Mouse (Mus musculus): Measurements from ENCODE around the gene Traf3. TPM values are rescaled to one million over a fixed set of nuclear protein-coding genes. Genes with fewer than 3 reads are reported as not detected.
A peak's percentile ranks its signal among the peaks of the same experiment; 100 is the strongest.

Traf3 gene
- total RNA-seq, 2 experiments from 2014 or later = 10.1 to 10.7 TPM

DNA sequence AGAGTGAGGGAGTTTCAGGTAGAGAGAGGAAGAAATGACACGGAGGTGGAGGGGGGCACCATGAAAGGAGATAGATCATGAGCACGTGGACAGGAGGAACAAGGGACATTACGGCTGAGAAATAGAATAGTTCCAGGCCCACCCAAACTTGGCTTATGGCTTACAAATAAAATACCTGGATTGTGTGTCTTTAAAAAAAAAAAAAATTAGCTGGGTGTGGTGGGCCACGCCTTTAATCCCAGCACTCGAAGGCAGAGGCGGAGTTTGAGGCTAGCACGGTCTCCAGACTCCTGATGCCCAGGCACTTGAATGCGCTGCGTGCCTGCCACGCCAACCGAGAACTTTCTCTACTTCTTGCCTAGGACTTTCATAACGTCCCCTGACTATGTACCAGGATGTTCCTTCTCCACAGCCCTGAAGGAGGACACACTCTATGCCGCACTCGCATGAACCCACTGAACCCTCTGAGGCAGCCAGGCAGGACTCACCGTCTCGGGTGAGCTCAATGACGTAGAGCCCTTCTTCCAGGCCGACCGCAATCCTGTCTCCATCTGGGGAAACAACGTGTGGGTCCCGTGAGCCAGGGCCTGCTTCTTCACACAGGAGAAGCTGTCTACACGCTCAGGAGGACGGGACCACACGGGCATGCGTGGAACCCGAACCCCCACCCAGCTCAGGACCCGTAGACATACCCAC is 135.3 kb downstream of the Traf3 start:
- DNase-seq = no peak
- intact Hi-C loops (cut with DNase I) = no loop called here

DNA sequence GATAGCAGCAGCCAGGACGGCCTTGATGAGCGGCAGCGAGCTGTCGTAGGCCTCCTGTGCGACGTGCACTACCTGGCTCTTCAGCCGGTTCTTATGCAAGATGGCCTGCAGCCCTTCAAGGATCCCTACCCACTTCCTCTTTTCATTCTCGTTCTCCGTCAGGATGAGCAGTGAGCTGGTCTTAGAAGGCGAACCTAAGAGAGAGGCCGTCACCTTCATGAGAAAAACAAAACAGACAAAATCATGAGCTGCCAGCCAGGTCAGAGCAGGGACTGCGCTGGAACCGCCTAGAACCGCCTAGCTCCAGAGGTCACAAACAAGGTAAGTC is 135.8 kb downstream of the Traf3 start:
- intact Hi-C loops (cut with DNase I) = no loop called here
- no peak for DNase-seq

DNA sequence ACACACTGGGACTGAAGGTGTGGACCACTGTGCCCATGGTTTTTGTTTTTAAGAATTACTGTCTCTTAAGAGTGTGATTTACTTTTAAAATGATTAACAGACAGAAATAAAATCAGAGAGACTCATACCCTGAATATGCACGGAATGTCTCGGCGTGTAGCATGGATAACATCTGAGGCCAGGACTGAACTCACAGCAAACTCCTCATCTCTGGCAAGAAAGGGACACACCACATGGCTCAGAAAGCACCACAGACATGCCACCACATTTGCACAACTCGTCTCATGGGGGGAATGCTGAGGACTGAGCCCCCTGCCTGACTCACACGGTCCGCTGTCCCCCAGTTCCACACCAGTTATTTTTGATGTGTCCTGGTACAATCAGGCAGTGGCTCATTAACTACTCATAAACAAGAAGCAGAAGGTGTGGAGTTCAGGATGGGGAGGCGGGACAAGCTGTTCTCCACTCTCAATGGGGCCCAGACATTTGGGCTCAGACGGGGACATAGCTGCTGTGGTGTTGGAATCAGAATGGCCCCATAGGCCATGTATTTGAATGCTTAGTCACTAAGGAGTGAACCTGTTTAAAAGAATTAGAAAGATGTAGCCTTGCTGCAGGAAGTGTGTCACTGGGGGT is 137.7 kb downstream of the Traf3 start:
- intact Hi-C loops (cut with DNase I) = no loop called here
- DNase-seq = no peak

DNA sequence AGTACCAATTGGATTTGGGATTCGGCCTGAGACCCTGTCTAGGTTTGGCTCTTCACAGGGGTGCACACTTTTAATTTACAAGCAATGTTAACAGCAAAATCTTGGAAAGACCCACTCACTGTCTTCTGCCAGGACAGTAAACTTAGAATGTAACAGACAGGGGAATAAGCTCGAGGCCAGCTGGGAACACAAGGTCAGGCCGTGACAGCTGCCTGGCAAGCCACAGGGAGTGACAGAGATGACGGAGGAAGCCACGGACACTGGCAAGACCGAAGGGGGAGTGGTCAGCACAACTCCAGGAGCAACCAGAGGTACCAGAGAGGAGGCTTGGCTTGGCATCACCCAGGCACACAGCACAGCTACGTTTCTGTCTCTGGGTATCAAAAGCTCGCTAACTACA is 140.7 kb downstream of the Traf3 start:
- intact Hi-C loops (cut with DNase I) = no loop called here
- DNase-seq = peak in 1 of 2 experiments; percentile 26

DNA sequence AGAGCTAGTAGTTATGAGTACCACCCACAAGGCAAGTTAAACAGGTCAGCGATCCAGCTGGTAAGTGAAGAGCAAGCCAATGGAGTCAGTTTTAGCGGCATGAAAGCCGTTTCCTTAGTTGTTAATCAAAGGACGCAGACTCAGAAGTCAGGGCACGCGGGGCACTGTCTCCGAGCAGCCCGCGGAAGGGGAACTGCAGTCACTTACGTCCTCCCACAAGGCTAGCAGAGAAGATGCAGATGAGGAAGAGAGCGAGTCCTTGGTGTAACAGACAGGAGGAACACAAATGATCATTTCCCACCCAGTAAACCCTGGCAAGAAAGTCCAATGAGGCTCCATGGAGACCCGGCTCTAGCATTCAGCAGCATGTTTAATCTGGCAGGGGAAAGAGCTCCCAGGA is 143.1 kb downstream of the Traf3 start:
- intact Hi-C loops (cut with DNase I) = no loop called here
- no peak for DNase-seq

DNA sequence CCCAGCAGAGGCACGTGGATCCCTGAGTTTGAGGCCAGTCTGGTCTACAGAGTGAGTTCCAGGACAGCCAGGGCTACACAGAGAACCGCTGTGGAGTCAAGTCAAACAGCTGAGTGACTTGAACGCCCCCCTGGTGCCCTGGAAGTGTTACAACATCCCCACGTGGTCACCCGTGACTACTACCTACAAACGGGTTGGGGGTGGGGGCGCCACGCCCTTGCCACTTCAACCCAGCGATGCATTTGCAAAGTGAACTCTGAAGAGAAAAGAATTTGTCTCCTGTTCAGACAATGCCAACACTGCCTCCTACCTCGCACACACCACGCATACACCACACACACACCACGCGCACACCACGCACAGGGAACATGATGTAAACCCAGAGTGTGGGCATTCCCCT is 143.8 kb downstream of the Traf3 start:
- DNase-seq = no peak
- intact Hi-C loops (cut with DNase I) = no loop called here

DNA sequence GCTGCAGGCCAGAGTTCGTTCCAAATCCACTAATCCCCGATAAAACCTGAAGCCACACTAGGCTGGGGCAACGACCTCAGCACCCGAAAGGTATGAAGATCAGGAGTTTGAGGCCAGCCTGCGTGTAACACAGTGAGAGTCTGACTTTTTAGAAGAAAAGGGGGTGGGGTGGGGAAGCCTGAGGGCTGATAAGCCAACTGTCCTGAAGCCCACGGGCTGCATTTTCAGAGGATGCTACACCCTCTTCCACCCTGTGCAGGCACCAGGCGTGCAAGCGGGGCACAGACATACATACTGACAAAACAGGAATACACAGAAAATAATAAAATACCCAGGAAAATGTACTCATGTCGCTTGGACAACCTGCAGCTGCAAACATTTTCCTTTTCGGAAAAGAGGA is 145.6 kb downstream of the Traf3 start:
- no peak for DNase-seq
- intact Hi-C loops (cut with DNase I) = no loop called here

DNA sequence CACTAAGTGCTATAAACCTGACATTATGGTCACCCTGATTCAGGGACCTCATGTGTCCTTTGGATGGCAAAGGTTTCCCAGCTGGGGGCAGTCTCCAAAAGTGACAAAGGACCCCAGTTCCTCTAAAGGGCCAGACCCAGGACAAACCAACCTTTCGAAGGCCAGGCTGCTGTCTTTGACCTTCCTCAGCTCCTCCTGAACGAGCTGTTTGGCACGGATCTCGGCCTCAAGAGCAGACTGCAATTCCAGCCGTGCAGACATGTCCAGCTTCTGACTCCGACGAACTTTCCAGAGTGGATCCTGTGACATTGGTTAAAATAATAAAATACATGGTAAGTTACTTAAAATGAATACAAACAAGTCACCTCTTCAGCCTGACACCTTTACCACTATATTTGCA is 148.1 kb downstream of the Traf3 start:
- intact Hi-C loops (cut with DNase I) = no loop called here
- DNase-seq = no peak

Other genes starting within 250 kb of the Traf3 start
- 100 to 1,000 TPM; 161 to 219 TPM for gene Ankrd9, start 187.3 kb upstream of the Traf3 start, total RNA-seq (2021)
- 1 to 10 TPM; 7.1 to 7.3 TPM for gene Rcor1, start 127.0 kb upstream of the Traf3 start, total RNA-seq (2021)
- gene 4930595D18Rik, start 18.1 kb downstream of the Traf3 start, total RNA-seq (2021) = not detected
- gene Amn, start 104.7 kb downstream of the Traf3 start, total RNA-seq (2021) = not detected
- gene Cdc42bpb, start 211.3 kb downstream of the Traf3 start, total RNA-seq (2021) = 10 to 100 TPM; 18.6 to 18.7 TPM
- not detected for gene Lbhd2, start 240.4 kb downstream of the Traf3 start, total RNA-seq (2021)